Mouse (Mus musculus): ENCODE data around the gene Slc26a6. TPM values are rescaled to one million over a fixed set of nuclear protein-coding genes. Genes with fewer than 3 reads are reported as not detected.

The Slc26a6 gene
- polyA plus RNA-seq, 1 experiment from 2014 or later, result 10.0 TPM

Small RNA genes lying within 50 kb of the gene (microRNA-seq; reads per million reads assigned to microRNA genes)
- not detected for gene Gm23156

Other genes with a start within 250 kb of the Slc26a6 start
- gene Arih2, start 203.9 kb upstream of the Slc26a6 start, polyA plus RNA-seq (2015; fragmentation: Nextera tagmentation; extraction: Ambion mirVana), result 44.3 and 46.7 TPM in 2 replicates
- gene Slc25a20, start 191.2 kb upstream of the Slc26a6 start, polyA plus RNA-seq (2015; fragmentation: Nextera tagmentation; extraction: Ambion mirVana), result 44.8 and 46.8 TPM in 2 replicates
- gene Prkar2a, start 164.0 kb upstream of the Slc26a6 start, polyA plus RNA-seq (2015; fragmentation: Nextera tagmentation; extraction: Ambion mirVana), result 13.1 and 14.8 TPM in 2 replicates
- gene Ip6k2, start 69.5 kb upstream of the Slc26a6 start, polyA plus RNA-seq (2015; fragmentation: Nextera tagmentation; extraction: Ambion mirVana), result 62.1 and 68.1 TPM in 2 replicates
- gene Nckipsd, start 44.9 kb upstream of the Slc26a6 start, polyA plus RNA-seq (2015; fragmentation: Nextera tagmentation; extraction: Ambion mirVana), result 13.2 and 15.4 TPM in 2 replicates
- gene Celsr3, start 27.0 kb upstream of the Slc26a6 start, polyA plus RNA-seq (2015; fragmentation: Nextera tagmentation; extraction: Ambion mirVana), result 0.11 and 0.14 TPM in 2 replicates
- 0.78 and 1.1 TPM in 2 replicates for gene Tmem89, start 61.3 kb downstream of the Slc26a6 start, polyA plus RNA-seq (2015; fragmentation: Nextera tagmentation; extraction: Ambion mirVana)
- gene Uqcrc1, start 83.3 kb downstream of the Slc26a6 start, polyA plus RNA-seq (2015; fragmentation: Nextera tagmentation; extraction: Ambion mirVana), result 397 and 421 TPM in 2 replicates
- gene Col7a1, start 100.3 kb downstream of the Slc26a6 start, polyA plus RNA-seq (2015; fragmentation: Nextera tagmentation; extraction: Ambion mirVana), result 1.3 and 1.5 TPM in 2 replicates
- not detected in 2 replicates for gene Ucn2, start 132.7 kb downstream of the Slc26a6 start, polyA plus RNA-seq (2015; fragmentation: Nextera tagmentation; extraction: Ambion mirVana)
- gene Pfkfb4, start 138.5 kb downstream of the Slc26a6 start, polyA plus RNA-seq (2015; fragmentation: Nextera tagmentation; extraction: Ambion mirVana), result 11.9 and 13.0 TPM in 2 replicates
- 120 and 126 TPM in 2 replicates for gene Shisa5, start 185.3 kb downstream of the Slc26a6 start, polyA plus RNA-seq (2015; fragmentation: Nextera tagmentation; extraction: Ambion mirVana)
- gene Trex1, start 206.5 kb downstream of the Slc26a6 start, polyA plus RNA-seq (2015; fragmentation: Nextera tagmentation; extraction: Ambion mirVana), result 12.1 and 13.2 TPM in 2 replicates
- 22.8 and 24.7 TPM in 2 replicates for gene Atrip, start 220.8 kb downstream of the Slc26a6 start, polyA plus RNA-seq (2015; fragmentation: Nextera tagmentation; extraction: Ambion mirVana)
- gene Ccdc51, start 229.2 kb downstream of the Slc26a6 start, polyA plus RNA-seq (2015; fragmentation: Nextera tagmentation; extraction: Ambion mirVana), result 11.2 and 13.1 TPM in 2 replicates
- gene Tma7, start 229.3 kb downstream of the Slc26a6 start, polyA plus RNA-seq (2015; fragmentation: Nextera tagmentation; extraction: Ambion mirVana), result 524 and 545 TPM in 2 replicates
- gene Plxnb1, start 242.1 kb downstream of the Slc26a6 start, polyA plus RNA-seq (2015; fragmentation: Nextera tagmentation; extraction: Ambion mirVana), result 17.4 and 18.6 TPM in 2 replicates

Data from lung, embryonic 16.5 days (tissue).